9 mouse cellular contexts compared by ENCODE assay signal in genomic region chr11:84978113-84978512, GRCm38 (mm10). TPM values are rescaled to one million over a fixed set of nuclear protein-coding genes. Genes with fewer than 3 reads are reported as not detected.
DNase-seq lines count a peak whose midpoint lies in the region; ATAC-seq lines count a peak whose summit lies in the region.
"Had no signal": no experiment of that assay in that cellular context is flagged by ENCODE, and none has a peak within 500 bp of the region (broad histone marks: within the 10 kb centered on the region; RNA-seq: fewer than 3 reads in every experiment).

No protein-coding gene starts in this region.

- DNase-seq in hindbrain, embryonic 10.5 days (ENCODE audit: low spot score), result peak; percentile 60
- DNase-seq in 416B (ENCODE audit: low read depth) (peak; percentile 70), MEL-GATA-1-ER (ENCODE audit: extremely low read depth, low read depth) (peak; percentile 43)
- peak; percentile 58 for DNase-seq in embryo, embryonic 11 days
- DNase-seq in lung, postnatal 14 days, result peak; percentile 74
- DNase-seq in urinary bladder, adult 18-20 months (ENCODE audit: low spot score in 2 of 2), result no peak
- no peak for DNase-seq in gastrocnemius, adult 18-20 months (ENCODE audit: low spot score)

- peaks cover under 1% of the 10 kb centered on the region; the same call in 1 of the 2 replicates for H3K36me3 ChIP-seq in hindbrain, embryonic 10.5 days
- H3K36me3 ChIP-seq in hindbrain, embryonic 16.5 days (ENCODE audit: control insufficient read depth, insufficient read depth, low read length), result no peaks in the 10 kb centered on the region

- no peak overlapping the region for H3K4me2 ChIP-seq in hindbrain, embryonic 16.5 days (ENCODE audit: low read length)

- no peaks in the 10 kb centered on the region for H3K9me3 ChIP-seq in hindbrain, embryonic 10.5 days
- H3K9me3 ChIP-seq in hindbrain, embryonic 16.5 days (ENCODE audit: control insufficient read depth, low read length), result no peaks in the 10 kb centered on the region

- peaks cover 7% of the 10 kb centered on the region for H3K4me1 ChIP-seq in hindbrain, embryonic 10.5 days (replicated peaks)
- H3K4me1 ChIP-seq in hindbrain, embryonic 16.5 days (ENCODE audit: control insufficient read depth, insufficient read depth, low read depth, low read length), result no peaks in the 10 kb centered on the region

- no peak overlapping the region for H3K9ac ChIP-seq in hindbrain, embryonic 16.5 days (ENCODE audit: low read depth, low read length)

- H3K27ac ChIP-seq in hindbrain, embryonic 10.5 days, result no peak overlapping the region
- H3K27ac ChIP-seq in hindbrain, embryonic 16.5 days (ENCODE audit: low read depth, low read length), result no peak overlapping the region

- ATAC-seq in hindbrain, embryonic 16.5 days, result no peak

- no peak overlapping the region for H3K4me3 ChIP-seq in hindbrain, embryonic 10.5 days
- H3K4me3 ChIP-seq in hindbrain, embryonic 16.5 days (ENCODE audit: low read length), result no peak overlapping the region

- no peaks in the 10 kb centered on the region for H3K27me3 ChIP-seq in hindbrain, embryonic 10.5 days (ENCODE audit: insufficient read depth, poor library complexity, severe bottlenecking)
- no peaks in the 10 kb centered on the region for H3K27me3 ChIP-seq in hindbrain, embryonic 16.5 days (replicated peaks; ENCODE audit: control insufficient read depth, insufficient read depth, low read length)

- 47% methylated on average over 2 of the region's 2 CpGs for WGBS in hindbrain, embryonic 10.5 days
- WGBS in hindbrain, embryonic 16.5 days, result 52% methylated on average over 2 of the region's 2 CpGs

RNA-seq across cellular contexts. Expression of gene Car4, which starts 20.5 kb away (rescaled TPM):
- polyA plus RNA-seq in hindbrain, embryonic 10.5 days (2016; fragmentation: Nextera tagmentation; extraction: Ambion mirVana), result 6.0 and 10.0 TPM in 2 replicates
- polyA plus RNA-seq in hindbrain, embryonic 16.5 days (2015; fragmentation: Nextera tagmentation; extraction: Ambion mirVana), result 5.5 and 7.1 TPM in 2 replicates
- total RNA-seq in gastrocnemius, adult 18-20 months (2021), result 1 to 10 TPM; 4.8 to 5.8 TPM
- total RNA-seq: common myeloid progenitor, adult 5-6 weeks had no signal

Comparison
In these comparisons a context has a peak if more than half of its experiments do, and no peak if none do; other contexts are left out.
1. DNase-seq: peak in hindbrain, embryonic 10.5 days (single experiment), 416B (single experiment), MEL-GATA-1-ER (single experiment), embryo, embryonic 11 days (single experiment) and lung, postnatal 14 days (single experiment); none in urinary bladder, adult 18-20 months (0 of 2) and gastrocnemius, adult 18-20 months (single experiment).